Mouse (Mus musculus) liver, embryonic 12.5 days (tissue): ENCODE data around the gene Slc10a4. TPM values are rescaled to one million over a fixed set of nuclear protein-coding genes. Genes with fewer than 3 reads are reported as not detected.

Experiments
- ATAC-seq: fragments of 200-750 bp; cut with Nextera tagmentation; 2 replicates; pipeline ENCODE4 v1.8.0; 2017; ENCODE audit warnings: moderate number of reproducible peaks, mild to moderate bottlenecking, moderate library complexity
- H3K27ac ChIP-seq: fragments of 300-500 bp; sonication (generic); 2 replicates; pipeline ENCODE4 v1.5.1; 2016; ENCODE audit warnings: mild to moderate bottlenecking
- H3K27me3 ChIP-seq: fragments of 300-500 bp; sonication (generic); replicated peaks from 2 replicates; pipeline ENCODE4 v1.6.1; 2016; ENCODE audit warnings: mild to moderate bottlenecking, moderate library complexity
- H3K36me3 ChIP-seq: fragments of 300-500 bp; sonication (generic); 2 replicates; pipeline ENCODE4 v1.6.1; 2016; ENCODE audit warnings: mild to moderate bottlenecking, moderate library complexity
- H3K4me1 ChIP-seq: fragments of 300-500 bp; sonication (generic); 2 replicates; pipeline ENCODE4 v1.6.1; 2016
- H3K4me2 ChIP-seq: fragments of 300-500 bp; sonication (generic); 2 replicates; pipeline ENCODE4 v1.6.1; 2016; ENCODE audit warnings: mild to moderate bottlenecking, moderate library complexity
- H3K4me3 ChIP-seq: fragments of 300-500 bp; sonication (generic); 2 replicates; pipeline ENCODE4 v1.5.1; 2016; ENCODE audit warnings: mild to moderate bottlenecking, moderate library complexity
- H3K9ac ChIP-seq: fragments of 300-500 bp; sonication (generic); 2 replicates; pipeline ENCODE4 v1.6.1; 2016; ENCODE audit warnings: mild to moderate bottlenecking, moderate library complexity
- H3K9me3 ChIP-seq: fragments of 300-500 bp; sonication (generic); replicated peaks from 2 replicates; pipeline ENCODE4 v1.6.1; 2016; ENCODE audit warnings: mild to moderate bottlenecking, moderate library complexity
- WGBS: fragments of 180-500 bp; shearing (Covaris S2); methylation state at CpG from one replicate; pipeline ENCODE4 v1.1.7; 2016; ENCODE audit not compliant: insufficient replicate concordance; 5-methylcytosine and 5-hydroxymethylcytosine counted together
- polyA plus RNA-seq: library from polyadenylated mRNA; unstranded; fragments of >200 nt; fragmentation: Nextera tagmentation; extraction: Ambion mirVana; gene quantifications from 2 replicates; pipeline ENCODE4 v1.2.1, GENCODE M21; 2016

Slc10a4 gene
- 0.13 and 0.18 TPM in 2 replicates for polyA plus RNA-seq

DNA sequence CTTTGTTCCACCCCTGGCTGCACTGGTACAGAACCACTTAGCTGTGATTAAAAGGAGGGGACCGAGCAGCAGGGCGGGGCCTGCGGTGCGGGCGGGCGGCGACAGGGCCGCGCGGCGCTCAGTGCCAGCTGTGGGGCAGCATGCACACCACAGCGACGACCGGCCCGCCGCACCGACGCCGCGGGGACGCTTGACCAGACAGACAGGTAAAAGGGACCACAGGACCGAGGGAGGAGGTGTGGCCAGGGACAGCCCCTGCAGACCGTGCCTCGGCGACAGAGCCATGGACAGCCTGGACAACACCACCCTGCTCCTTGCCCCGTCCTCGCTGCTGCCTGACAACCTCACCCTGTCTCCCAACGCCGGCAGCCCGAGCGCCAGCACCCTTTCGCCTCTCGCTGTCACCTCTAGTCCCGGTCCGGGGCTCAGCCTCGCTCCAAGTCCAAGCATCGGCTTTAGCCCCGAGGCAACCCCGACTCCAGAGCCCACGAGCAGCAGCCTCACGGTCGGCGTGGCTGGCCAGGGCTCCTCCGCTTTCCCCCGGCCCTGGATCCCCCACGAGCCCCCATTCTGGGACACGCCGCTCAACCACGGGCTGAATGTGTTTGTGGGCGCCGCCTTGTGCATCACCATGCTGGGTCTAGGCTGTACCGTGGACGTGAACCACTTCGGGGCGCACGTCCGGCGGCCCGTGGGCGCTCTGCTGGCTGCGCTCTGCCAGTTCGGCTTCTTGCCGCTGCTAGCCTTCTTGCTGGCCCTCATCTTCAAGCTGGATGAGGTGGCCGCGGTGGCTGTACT is at the start of gene Slc10a4:
TSS of gene Slc10a4 (plus strand) at position 100 of the 798 bp plus-strand sequence.
- Histone ChIP-seq H3K4me3 (peak within 1 kb of the TSS; percentile 38), H3K4me1 (0 out of 2 replicates have a peak, but pooled peaks cover 9% of the 10 kb centered on the region), H3K27me3 (peaks cover 64% of the 10 kb centered on the region), H3K27ac (no peak within 1 kb of the TSS), H3K36me3 (no peaks in the 10 kb centered on the region), H3K4me2 (peak within 1 kb of the TSS; percentile 60), H3K9me3 (no peaks in the 10 kb centered on the region), H3K9ac (no peak within 1 kb of the TSS)
- 8% methylated on average over 65 of the region's 65 CpGs for whole genome bisulfite sequencing
- ATAC-seq: 0 out of 2 replicates have a peak, but pooled peaks have one; percentile 35

DNA sequence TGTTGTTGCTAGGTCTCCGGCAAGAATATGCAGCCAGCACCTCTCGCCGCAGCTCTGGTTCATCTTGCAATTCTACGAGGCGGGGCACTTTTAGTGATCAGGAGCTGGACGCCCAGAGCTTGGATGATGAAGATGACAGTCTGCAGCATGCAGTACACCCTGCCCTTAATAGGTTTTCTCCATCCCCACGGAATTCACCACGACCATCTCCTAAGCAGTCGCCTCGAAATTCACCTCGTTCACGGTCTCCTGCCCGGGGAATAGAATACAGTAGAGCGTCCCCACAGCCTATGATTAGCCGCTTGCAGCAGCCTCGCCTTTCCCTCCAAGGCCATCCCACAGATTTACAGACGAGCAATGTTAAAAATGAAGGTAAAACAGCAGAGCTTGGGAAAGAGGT is 49.4 kb upstream of the Slc10a4 start:
- no peaks in the 10 kb centered on the region for H3K9me3 ChIP-seq
- H3K4me1 ChIP-seq: no peaks in the 10 kb centered on the region
- peaks cover 18% of the 10 kb centered on the region for H3K36me3 ChIP-seq
- no peak overlapping the region for H3K9ac ChIP-seq
- H3K4me3 ChIP-seq: no peak overlapping the region
- no peak for ATAC-seq
- WGBS: 83% methylated on average over 17 of the region's 17 CpGs
- no peaks in the 10 kb centered on the region for H3K27me3 ChIP-seq
- H3K4me2 ChIP-seq: no peak overlapping the region
- H3K27ac ChIP-seq: no peak overlapping the region

DNA sequence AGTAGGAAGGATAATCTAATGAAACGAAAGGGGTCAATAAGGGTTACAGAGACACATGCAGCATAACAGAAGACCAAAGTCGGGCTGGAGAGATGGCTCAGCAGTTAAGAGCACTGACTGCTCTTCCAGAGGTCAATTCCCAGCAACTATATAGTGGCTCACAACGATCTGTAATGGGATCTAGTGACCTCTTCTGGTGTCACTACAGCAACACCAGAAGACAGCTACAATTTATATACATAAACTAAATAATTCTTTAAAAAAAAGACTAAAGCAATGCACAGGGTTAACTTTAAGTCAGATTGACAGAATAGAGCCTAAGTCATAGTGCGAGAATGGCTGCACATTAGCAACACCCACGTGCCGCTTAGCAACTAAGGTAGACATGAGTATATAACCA is 46.6 kb upstream of the Slc10a4 start:
- Histone ChIP-seq H3K4me1 (no peaks in the 10 kb centered on the region), H3K9ac (no peak overlapping the region), H3K4me2 (no peak overlapping the region), H3K27me3 (no peaks in the 10 kb centered on the region), H3K4me3 (no peak overlapping the region), H3K27ac (no peak overlapping the region), H3K36me3 (peaks cover 20% of the 10 kb centered on the region), H3K9me3 (no peaks in the 10 kb centered on the region)
- 72% methylated on average over 6 of the region's 6 CpGs for WGBS
- no peak for ATAC-seq

DNA sequence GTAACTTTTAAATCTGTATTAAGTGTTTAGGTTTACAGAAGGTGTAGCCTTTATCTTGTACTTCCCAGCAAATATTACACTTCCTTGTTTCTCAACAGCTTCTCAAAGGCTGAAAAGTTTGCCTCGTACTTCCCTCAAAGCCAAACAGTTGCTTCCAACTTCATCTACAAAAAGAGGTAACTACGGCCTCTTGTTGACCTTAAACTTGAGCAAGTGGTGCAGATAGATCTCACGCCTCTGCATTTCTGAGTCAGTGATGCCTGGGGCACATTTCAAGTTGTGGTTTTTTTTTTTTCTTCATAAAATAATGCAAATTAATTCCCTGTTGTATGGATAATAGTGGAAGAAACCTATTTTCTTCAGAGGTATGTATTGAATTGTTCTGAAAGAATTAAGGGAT is 41.0 kb upstream of the Slc10a4 start:
- 62% methylated on average over 3 of the region's 3 CpGs for WGBS
- Histone ChIP-seq H3K4me3 (no peak overlapping the region), H3K4me1 (no peaks in the 10 kb centered on the region), H3K9me3 (no peaks in the 10 kb centered on the region), H3K27ac (no peak overlapping the region), H3K27me3 (no peaks in the 10 kb centered on the region), H3K9ac (no peak overlapping the region), H3K36me3 (peaks cover 13% of the 10 kb centered on the region), H3K4me2 (no peak overlapping the region)
- no peak for ATAC-seq

DNA sequence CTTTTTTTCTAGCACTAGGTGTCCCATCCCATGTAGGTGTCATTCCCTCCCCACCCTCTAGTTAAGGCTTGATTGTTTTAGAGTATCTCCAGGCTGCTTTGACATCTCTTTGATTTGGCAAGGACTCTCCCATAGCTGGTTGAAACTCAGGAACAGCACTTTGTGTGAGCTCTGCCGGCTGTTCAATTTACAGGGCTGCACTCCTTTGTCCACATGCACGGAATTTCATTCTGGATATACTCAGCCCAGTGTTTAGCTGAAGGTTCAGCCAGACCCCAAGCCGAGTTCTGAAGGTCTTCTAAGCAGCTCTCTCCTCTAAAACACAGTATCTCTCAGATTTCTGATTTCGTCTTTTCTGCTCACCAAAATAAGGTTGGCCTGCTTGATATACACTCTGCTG is 34.2 kb upstream of the Slc10a4 start:
- peaks cover 40% of the 10 kb centered on the region for H3K36me3 ChIP-seq
- no peak overlapping the region for H3K4me3 ChIP-seq
- no peaks in the 10 kb centered on the region for H3K9me3 ChIP-seq
- no peaks in the 10 kb centered on the region for H3K4me1 ChIP-seq
- no peak overlapping the region for H3K4me2 ChIP-seq
- H3K27me3 ChIP-seq: no peaks in the 10 kb centered on the region
- no peak overlapping the region for H3K9ac ChIP-seq
- no peak overlapping the region for H3K27ac ChIP-seq
- no peak for ATAC-seq
- WGBS: 68% methylated on average over 4 of the region's 4 CpGs

DNA sequence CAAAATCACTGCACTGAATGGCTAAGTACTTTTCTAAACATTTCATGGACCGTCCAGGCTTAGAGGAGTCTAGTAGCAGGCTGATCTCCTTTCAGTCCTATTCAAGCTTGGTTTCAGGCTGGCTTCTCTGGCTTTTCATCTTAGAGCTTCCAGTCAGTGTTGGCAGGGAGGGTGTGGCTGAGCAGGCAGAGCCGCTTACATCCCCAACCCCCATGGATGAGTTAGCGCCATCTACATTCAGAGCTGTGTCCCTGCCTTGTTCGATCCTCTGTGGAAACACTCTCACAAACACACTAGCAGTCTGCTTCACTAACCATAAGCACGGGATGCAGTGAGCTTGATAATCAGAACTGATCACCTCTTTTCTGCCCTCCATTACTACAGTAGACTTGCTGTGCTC is 33.7 kb upstream of the Slc10a4 start:
- no peak overlapping the region for H3K27ac ChIP-seq
- WGBS: 74% methylated on average over 5 of the region's 5 CpGs
- no peak overlapping the region for H3K4me2 ChIP-seq
- no peak overlapping the region for H3K9ac ChIP-seq
- H3K4me1 ChIP-seq: no peaks in the 10 kb centered on the region
- no peak for ATAC-seq
- H3K27me3 ChIP-seq: no peaks in the 10 kb centered on the region
- H3K4me3 ChIP-seq: no peak overlapping the region
- H3K9me3 ChIP-seq: no peaks in the 10 kb centered on the region
- peaks cover 40% of the 10 kb centered on the region for H3K36me3 ChIP-seq

DNA sequence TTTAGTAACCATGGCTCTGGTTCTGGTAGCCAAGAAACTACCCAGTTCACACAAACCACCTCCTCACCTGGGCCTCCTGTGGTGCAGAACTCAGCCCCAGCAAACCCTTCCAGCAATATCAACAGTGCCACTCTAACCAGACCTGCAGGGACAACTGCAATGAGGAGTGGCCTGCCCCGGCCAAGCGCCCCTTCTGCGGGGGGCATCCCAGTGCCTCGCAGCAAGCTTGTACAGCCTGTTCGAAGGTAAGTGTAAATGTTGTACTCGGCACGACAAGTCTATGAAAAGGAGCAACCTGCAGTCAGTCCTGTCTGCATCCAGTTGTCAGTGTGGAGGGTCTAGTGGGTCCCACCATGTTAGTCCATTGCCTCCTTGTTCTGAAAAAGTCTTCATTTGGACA is 32.1 kb upstream of the Slc10a4 start, which contains the start of gene Gm10135:
TSS of gene Gm10135 (minus strand) at position 101 of the 400 bp plus-strand sequence.
- 81% methylated on average over 7 of the region's 7 CpGs for WGBS
- H3K27ac ChIP-seq: no peak within 1 kb of the TSS
- no peak within 1 kb of the TSS for H3K4me2 ChIP-seq
- no peak for ATAC-seq
- H3K4me1 ChIP-seq: no peaks in the 10 kb centered on the region
- H3K9me3 ChIP-seq: no peaks in the 10 kb centered on the region
- no peak within 1 kb of the TSS for H3K4me3 ChIP-seq
- peaks cover 36% of the 10 kb centered on the region for H3K36me3 ChIP-seq
- H3K27me3 ChIP-seq: no peaks in the 10 kb centered on the region
- no peak within 1 kb of the TSS for H3K9ac ChIP-seq

DNA sequence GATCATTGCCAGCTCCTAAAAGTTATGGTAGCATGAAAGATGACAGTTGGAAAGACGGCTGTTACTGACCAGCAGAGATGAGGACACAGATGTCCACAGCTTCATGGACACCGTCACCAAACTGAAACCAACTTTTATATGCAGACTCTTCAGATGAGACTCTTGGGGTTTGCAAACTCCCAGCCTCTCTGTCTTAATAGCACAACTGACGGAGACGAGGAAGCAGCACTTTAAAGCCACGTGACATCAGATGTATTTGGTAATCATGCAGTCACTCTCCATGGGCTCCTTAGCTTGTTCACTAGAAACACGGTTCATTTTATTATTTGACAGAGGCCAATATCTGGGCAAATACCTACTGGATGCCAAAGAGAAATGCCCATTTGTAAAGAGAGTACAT is 30.7 kb upstream of the Slc10a4 start:
- no peaks in the 10 kb centered on the region for H3K4me1 ChIP-seq
- peaks cover 42% of the 10 kb centered on the region for H3K36me3 ChIP-seq
- no peaks in the 10 kb centered on the region for H3K27me3 ChIP-seq
- no peaks in the 10 kb centered on the region for H3K9me3 ChIP-seq
- H3K27ac ChIP-seq: no peak overlapping the region
- H3K4me3 ChIP-seq: no peak overlapping the region
- 77% methylated on average over 6 of the region's 6 CpGs for WGBS
- no peak for ATAC-seq
- H3K4me2 ChIP-seq: no peak overlapping the region
- no peak overlapping the region for H3K9ac ChIP-seq

DNA sequence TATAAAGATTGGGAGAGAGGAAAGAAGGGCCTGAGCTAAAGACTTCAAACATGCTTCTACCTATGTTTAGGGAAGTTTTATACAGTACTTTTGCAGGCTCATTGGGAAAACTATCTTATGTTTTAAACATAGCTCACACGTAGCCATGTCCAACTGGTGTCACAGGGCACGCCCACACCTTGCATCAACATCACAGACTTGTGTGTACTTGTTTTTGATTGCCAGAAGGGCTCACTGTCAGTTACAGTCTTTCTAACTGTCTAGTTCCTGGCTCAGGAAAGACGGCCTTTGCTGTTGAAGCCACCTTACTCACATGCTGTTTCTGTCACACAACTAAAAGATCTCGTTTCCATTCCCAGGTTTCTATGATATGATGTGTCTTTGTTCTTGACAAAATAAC is 30.1 kb upstream of the Slc10a4 start:
- Histone ChIP-seq H3K27me3 (no peaks in the 10 kb centered on the region), H3K9ac (no peak overlapping the region), H3K4me2 (no peak overlapping the region), H3K9me3 (no peaks in the 10 kb centered on the region), H3K27ac (no peak overlapping the region), H3K4me3 (no peak overlapping the region), H3K4me1 (no peaks in the 10 kb centered on the region), H3K36me3 (peaks cover 39% of the 10 kb centered on the region)
- no peak for ATAC-seq
- 72% methylated on average over 4 of the region's 4 CpGs for WGBS

DNA sequence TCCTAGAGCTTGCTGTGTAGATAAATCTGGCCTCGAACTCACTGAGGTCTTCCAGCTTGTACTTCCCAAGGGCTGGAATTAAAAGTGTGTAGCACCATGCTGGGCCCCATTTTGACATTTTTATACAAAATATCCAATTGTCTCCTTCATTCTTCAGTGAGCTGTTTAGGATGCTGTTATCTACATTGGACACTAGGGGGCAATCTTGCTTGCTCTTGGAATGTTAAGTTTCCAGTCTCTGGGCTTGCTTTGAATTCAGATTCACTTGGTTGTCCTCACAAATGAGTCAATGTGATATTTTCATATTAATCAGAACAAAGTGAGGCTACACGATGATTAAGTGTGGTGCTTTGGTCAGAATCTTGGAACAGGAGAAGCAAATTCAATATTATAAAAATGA is 22.6 kb upstream of the Slc10a4 start:
- H3K27me3 ChIP-seq: no peaks in the 10 kb centered on the region
- H3K4me3 ChIP-seq: no peak overlapping the region
- WGBS: 0% methylated on average over 2 of the region's 2 CpGs
- no peak overlapping the region for H3K4me2 ChIP-seq
- ATAC-seq: no peak
- no peaks in the 10 kb centered on the region for H3K9me3 ChIP-seq
- no peaks in the 10 kb centered on the region for H3K4me1 ChIP-seq
- H3K36me3 ChIP-seq: peaks cover 8% of the 10 kb centered on the region; the same call in 1 of the 2 replicates
- no peak overlapping the region for H3K9ac ChIP-seq
- H3K27ac ChIP-seq: no peak overlapping the region

DNA sequence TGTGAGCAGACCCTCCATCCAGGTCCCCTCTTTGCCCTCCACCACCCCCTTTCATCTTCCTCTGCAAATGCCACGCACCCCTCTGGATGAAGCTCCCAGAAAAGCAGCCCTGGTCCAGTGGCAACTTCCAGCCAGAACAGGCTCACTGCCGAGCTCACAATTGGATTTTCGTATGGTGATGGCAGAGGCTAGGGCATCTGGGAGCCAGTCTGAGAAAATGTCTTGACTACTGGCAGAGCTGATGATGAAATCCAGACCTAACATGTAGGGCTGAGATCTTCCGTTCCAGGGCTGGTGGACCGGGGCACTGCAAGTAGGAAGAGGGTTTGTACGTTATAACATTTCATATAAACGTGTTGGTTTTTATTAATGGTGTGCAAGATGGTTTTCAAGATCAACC is 18.9 kb upstream of the Slc10a4 start:
- Histone ChIP-seq H3K27me3 (no peaks in the 10 kb centered on the region), H3K27ac (no peak overlapping the region), H3K36me3 (no peaks in the 10 kb centered on the region), H3K9ac (no peak overlapping the region), H3K9me3 (no peaks in the 10 kb centered on the region), H3K4me2 (no peak overlapping the region), H3K4me1 (no peaks in the 10 kb centered on the region), H3K4me3 (no peak overlapping the region)
- ATAC-seq: no peak
- 77% methylated on average over 7 of the region's 7 CpGs for WGBS

DNA sequence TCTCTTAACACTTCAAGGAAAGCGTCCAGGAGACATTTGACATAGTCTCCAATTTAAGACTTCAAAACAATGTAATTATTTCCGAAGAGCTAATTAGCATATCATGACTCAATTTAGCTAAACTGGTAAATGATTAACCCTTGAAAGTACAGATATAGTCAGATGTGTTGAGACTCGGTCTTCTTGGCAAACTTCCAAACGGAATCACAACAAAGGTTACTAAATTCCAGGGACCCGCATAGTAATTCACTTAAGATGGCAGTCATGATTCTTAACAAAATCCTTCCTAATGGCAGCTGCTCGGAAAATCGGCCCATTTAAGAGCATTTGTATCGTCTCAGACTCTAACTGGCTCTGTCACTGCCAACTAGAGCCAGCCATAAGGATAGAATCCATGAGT is 16.9 kb upstream of the Slc10a4 start:
- WGBS: 69% methylated on average over 8 of the region's 8 CpGs
- ATAC-seq: no peak
- H3K27ac ChIP-seq: no peak overlapping the region
- H3K4me1 ChIP-seq: no peaks in the 10 kb centered on the region
- no peak overlapping the region for H3K9ac ChIP-seq
- H3K4me3 ChIP-seq: no peak overlapping the region
- H3K4me2 ChIP-seq: no peak overlapping the region
- no peaks in the 10 kb centered on the region for H3K36me3 ChIP-seq
- H3K27me3 ChIP-seq: no peaks in the 10 kb centered on the region
- no peaks in the 10 kb centered on the region for H3K9me3 ChIP-seq

DNA sequence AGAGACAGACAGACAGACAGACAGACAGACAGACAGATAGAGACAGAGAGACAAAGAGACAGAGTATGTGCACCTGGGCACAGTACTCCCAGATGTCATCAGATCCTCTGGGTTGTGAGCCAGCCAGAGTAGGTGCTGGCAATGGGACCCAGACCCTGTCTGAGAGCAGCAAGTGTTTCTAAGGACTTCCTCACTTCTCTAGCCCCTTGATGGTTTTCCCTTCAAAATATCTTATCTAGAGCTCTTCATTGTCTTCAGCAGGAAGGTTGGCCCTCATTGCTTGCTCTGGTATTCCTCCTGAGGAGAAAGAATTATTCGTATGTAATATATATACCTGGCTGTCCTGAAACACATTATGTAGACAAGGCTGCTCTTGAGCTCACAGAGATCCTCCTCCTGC is 14.2 kb upstream of the Slc10a4 start:
- no peak overlapping the region for H3K4me3 ChIP-seq
- no peaks in the 10 kb centered on the region for H3K36me3 ChIP-seq
- no peaks in the 10 kb centered on the region for H3K4me1 ChIP-seq
- WGBS: 51% methylated on average over 1 of the region's 1 CpGs
- H3K9ac ChIP-seq: no peak overlapping the region
- H3K4me2 ChIP-seq: no peak overlapping the region
- no peak overlapping the region for H3K27ac ChIP-seq
- no peaks in the 10 kb centered on the region for H3K9me3 ChIP-seq
- no peak for ATAC-seq
- H3K27me3 ChIP-seq: no peaks in the 10 kb centered on the region
